Mouse (Mus musculus): ENCODE results near the gene H2-Aa.

Gene H2-Aa

DNA sequence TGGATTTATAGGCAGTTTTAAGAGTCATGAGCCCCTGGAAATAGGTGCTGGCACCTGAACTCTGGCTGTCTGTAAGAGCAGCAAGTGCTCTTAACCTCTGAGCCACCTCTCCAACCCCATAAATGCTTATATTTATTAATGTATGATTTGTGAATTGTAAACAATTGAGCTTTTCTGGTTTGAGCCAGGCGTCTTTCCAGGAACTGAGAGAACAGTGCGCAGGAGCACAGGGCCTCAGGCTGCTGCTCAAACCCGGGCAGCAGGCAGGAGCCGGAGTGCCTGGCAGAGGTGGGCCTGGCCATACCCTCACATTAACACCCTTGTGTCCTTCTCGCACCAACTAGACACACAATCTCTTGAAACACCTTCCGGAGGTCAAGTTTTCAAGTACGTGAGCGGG is 12.4 kb upstream of the H2-Aa start:
- in situ Hi-C loops (cut with MboI, MseI), result no loop called here

DNA sequence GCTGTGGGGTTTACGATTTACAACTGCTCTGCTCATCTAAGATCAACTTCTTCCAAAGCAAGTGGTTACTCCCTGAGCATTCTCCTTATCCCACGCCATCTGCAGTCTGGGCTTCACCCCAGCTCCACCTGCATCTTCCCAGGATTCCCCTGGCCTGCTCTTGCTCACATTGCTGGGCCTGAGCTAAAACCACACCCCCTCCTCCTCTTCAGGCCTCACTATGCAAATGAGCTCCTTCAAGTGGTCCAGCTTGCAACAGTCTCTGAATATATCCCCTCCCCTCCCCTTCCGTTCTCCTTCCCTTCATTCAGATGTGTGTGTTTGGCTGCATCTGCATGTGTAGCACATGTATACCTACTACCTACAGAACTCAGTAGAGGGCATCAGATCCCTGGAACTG is 11.7 kb upstream of the H2-Aa start:
- in situ Hi-C loops (cut with MboI, MseI), result no loop called here

DNA sequence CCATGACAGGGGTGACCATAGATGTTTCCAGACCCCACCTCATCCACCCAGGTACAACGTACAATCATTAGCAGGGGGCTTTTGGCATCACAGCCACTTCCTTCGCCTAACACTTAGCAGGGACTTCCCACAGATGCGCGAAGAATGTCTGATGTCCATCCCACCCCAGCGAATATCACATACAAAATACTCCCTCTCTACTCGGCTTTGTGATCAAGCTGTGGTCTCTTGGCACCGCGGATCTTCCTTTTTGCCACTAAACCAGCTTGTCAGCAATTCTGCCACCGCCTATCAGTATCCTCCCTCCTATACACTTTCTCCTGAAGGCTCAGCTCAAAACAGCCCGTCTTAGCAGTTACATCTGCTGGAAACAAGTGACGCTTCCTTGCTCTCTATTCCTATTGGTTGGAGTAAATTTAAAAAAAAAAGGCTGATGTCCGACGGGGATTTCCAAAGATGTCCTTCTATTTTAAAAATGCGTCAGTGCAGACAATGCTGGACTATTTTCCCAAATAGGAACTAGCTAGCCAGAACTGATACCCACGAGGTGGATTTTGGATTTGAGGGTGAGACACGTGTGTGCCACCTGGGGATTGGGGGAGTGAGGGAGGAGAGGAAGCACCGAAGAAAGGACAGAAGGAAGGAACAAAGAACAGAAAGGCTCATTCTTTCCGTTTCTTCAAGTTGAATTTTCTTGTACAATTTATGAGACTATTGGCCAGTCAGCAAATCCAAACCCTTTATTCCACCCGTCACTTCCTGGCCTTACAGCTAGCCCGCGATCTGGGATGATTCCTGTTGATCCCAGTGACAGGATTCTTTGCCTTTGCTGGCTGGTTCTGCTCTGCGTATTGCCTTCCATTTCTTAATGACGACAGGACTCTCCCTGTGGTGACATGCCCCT is 8.5 kb upstream of the H2-Aa start:
- in situ Hi-C loops (cut with MboI, MseI), result no loop called here

DNA sequence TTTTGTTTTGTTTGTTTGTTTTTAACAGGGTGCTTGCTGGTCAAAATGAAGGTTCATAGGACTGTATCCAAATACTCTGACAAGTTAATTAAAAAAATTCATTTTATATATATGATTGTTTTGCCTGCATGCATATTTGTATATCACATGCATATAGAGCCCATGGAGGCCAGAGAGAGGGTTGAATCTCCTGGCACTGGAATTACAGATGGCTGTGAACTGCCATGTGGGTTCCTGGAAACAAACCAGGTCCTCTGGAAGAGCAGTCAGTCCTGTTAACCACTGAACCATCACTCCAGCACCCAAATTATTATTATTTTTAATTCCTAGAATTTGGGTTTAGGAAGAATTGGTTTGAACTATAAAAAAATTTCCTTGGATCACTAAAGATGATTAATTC is 7.7 kb upstream of the H2-Aa start:
- in situ Hi-C loops (cut with MboI, MseI), result no loop called here

DNA sequence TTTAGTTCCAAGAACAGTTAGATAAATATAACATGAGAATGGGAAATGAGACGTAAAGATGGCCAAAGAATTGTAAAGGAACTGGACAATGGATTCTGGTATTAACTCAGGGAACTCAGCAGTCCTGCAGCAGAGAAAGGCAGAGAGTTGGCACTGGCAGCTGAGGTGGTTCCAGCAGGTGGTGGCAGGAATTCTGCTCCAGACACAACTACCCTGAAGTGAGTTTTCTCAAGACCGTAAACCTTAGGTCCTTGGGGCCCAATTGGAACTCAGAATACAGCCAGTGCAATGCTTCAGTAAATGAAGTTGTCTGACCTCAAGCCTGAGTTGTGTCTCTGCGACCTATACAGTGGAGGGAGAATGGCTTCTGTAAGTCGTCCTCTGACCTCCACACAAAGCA is 6.6 kb upstream of the H2-Aa start:
- in situ Hi-C loops (cut with MboI, MseI), result no loop called here

DNA sequence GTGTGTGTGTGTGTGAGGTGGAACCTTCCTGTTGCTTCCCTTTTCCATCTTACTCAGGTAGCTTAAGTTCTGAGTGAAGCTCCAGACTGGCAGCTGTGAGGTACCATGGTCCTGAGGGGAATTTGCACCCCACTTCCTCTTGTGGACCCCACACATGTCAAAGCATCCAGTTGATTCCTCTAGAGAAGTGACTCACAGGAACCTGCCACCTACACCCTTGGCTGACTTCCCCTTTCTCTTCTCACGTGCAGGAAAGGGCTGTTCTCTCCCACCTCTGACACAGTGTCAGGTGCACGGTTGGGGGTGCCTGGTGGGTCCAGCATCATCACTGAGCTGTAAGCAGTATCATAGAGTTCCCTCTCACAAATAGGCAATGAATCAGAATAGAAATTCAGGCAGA is 5.9 kb upstream of the H2-Aa start:
- in situ Hi-C loops (cut with MboI, MseI), result no loop called here

DNA sequence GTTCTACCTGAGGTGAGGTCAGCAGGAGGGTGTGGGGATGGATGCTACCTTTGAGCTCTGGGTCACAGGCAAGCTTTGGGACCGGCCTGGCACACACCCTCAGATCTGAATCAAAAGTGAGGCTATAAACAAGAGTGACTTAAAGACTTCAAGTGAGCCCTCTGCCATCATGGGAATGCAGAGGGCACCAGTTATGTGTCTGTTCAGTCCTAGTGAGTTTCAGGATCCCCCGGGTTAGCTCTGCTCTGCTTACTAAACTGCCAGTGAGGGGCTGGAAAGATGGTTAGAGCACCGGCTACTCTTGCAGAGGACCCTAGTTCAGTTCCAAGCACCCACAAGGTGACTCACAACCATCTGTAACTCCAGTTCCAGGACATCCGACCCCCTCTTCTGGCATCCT is 4.9 kb upstream of the H2-Aa start:
- in situ Hi-C loops (cut with MboI, MseI), result no loop called here

DNA sequence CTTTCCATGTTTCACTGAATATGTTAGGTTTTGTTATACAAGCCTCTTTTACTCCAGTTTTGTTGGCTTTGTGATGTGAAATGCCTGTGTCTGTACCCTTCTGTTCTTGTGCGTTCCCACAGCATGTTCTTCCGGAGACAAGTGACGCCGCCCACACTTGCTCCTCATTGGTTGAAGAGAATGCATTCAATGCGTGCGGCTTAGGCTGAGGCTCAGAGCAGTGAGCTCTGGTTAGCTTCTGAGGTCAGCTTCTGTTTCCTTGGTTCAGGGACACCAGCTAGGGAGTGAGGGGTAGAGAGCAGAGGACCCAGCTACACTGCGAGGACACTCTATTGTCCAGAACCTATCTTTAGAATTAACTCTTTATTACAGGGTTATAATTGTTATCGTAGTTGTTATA is 4.0 kb upstream of the H2-Aa start:
- in situ Hi-C loops (cut with MboI, MseI), result no loop called here

DNA sequence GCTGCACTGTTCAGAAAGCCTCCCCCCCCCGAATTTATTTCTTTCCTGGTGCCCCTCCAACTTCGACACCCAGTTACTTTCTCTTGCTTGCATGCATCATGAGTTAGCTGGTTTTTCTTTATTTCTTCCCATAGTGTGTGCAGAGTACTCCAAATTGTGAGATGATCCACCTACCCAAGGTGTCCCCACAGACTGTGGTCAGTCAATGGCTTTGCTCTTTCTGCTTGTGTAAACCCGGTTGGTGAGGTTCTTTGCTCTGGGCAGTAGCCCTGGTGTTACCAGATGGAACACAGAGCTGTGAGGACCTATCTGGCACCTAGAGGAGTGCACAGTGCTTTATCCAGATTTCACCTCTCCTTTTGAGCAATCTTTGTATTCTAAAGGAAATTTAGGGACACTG is 508 bp upstream of the H2-Aa start:
- in situ Hi-C loops (cut with MboI, MseI), result no loop called here

DNA sequence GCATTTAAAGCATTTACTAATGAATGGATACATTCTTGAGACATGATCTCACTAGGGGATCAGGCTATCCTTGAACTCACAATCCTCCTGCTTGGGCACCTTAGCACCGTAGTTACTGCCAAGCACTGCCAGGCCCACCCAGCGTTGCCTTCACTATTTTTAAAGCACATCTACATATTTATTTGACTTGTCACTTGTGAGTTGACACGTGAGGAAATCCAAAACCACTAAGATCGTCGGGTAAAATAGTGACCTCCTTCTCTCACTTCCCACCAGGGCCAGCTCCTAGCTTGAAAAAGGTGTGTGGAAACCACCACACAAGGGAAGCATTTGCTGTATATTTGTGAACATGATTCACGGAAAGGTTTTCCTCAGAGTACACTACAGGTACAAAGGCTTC is 624 bp downstream of the H2-Aa start:
- in situ Hi-C loops (cut with MboI, MseI), result no loop called here

DNA sequence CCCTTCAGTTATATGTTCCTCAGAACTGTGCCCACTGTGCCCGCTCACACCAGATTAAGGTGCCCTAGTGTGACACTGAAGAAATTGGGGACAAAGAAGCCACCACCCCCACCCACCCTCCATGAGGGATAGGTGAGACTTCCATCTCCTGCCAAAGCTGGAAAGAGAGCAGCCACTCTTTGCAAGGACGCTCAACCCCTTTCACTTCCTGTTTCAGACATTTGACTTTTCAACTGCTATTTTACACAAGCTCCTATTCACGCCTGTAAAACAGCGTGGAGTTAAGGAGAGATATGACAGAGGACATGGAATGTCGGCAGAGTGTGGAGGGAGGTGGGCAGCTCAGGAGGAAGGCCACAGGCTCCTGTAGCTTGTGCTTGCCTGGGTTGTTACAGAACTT is 1.1 kb downstream of the H2-Aa start:
- in situ Hi-C loops (cut with MboI, MseI), result no loop called here

DNA sequence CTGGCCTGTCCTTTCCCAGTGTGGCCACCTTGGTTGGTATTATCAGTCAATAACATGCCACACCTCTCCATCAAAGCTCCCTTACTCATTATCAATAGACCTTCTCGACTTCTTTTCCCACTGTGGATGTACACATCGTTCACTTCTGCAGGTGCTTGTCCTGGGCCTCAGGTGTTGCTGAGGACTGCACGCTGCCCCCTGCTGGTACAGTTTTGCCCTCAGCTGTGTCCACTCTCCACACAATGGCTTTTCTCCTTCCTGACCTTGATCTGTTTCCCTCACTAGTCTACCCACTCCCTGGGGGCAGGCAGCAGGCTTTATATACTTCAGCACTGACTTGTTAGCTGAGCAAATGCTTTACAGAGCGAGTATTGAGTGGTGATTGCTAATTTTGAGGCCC is 1.8 kb downstream of the H2-Aa start:
- in situ Hi-C loops (cut with MboI, MseI), result no loop called here

DNA sequence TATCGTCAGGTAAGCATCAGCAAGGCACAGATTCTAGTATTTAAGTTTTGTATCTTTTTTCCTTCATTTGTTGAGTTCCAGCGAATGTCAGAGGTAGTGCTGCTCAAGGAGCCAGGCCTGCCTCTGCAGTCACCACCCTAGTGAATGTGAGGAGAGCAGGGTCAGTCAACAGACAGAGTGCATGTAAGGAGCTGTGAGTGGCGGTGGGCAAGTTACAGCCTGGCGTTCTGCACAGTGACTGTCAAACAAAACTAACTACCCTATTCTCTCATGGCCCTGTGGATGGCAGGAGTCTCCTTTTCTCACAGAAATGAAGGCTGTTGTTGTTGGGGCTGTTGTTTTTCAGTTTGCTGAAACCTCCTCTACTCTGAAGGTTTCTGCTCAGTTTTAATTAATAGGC is 2.3 kb downstream of the H2-Aa start:
- in situ Hi-C loops (cut with MboI, MseI), result no loop called here

DNA sequence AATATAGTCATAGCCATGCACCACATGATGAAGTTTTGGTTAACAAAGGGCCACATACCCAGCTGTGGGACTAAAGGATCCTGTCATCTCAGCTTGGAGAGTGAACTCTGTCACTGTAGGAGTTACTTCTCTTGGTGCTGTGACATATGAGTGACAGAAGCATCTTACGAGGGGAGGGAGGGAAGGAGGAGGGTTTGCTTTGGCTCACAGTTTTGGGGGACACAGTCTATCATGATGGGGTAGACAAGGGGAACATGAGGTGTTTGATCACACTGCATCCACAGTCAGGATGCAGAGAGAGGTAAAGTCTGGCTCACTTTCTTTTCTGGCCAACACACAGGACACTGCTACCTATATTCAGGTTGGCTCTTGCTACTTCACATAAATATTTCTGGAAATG is 5.8 kb downstream of the H2-Aa start:
- in situ Hi-C loops (cut with MboI, MseI), result no loop called here

DNA sequence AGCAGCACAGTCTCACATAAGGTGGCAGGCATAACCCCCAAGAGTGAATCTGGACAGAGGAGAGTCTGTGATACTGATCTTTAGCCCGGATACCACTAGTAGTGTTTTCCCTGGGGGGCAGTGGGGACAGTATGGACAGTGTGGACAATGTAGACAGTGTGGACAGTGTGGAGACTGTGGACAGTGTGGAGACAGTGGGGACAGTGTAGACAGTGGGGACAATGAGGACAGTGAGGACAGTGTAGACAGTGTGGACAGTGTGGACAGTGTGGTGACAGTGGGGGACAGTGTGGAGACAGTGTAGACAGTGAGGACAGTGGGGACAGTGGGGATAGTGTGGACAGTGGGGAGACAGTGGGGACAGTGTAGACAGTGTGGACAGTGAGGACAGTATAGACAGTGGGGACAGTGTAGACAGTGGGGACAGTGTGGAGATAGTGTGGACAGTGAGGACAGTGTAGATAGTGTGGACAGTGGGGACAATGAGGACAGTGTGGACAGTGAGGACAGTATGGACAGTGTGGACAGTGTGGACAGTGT is 7.1 kb downstream of the H2-Aa start:
- in situ Hi-C loops (cut with MboI, MseI), result no loop called here

DNA sequence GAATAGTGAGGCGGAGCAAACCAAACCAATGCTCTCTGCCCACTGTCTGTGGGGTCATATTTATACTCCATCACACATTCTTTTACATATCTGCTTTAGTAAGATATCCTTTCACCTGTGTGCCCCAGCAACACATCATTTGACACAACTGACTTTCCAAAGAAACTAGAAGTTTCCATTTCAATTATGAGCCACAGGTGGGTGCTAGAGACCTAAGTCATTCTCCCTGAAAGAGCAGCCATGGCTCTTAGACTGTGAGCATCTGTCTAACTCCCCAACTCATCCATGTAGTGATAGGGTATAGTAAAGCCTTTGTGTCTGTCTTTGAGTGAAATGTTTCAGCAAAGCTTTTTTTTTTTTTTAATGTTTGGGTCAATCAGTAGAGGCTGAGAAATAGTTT is 15.5 kb downstream of the H2-Aa start:
- in situ Hi-C loops (cut with MboI, MseI), result no loop called here

DNA sequence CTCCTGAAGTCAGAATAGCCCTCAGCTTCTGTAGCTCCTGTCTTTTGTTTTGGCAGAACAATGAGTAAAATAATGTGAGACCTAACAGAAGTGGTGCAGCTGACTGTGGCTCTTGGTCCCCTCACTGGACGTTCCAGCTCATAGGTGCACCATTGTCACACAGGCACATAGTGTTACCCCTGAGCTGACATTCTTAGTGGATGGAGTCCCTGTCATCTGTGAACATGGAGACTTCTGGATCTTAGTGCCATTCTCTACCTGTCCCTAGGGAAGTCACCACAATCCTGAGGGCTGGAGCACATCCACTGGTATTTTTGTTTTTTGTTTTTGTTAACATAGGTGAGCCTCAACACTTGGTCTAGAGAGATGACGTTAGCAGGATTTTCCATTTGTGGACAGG is 16.7 kb downstream of the H2-Aa start:
- in situ Hi-C loops (cut with MboI, MseI), result no loop called here

DNA sequence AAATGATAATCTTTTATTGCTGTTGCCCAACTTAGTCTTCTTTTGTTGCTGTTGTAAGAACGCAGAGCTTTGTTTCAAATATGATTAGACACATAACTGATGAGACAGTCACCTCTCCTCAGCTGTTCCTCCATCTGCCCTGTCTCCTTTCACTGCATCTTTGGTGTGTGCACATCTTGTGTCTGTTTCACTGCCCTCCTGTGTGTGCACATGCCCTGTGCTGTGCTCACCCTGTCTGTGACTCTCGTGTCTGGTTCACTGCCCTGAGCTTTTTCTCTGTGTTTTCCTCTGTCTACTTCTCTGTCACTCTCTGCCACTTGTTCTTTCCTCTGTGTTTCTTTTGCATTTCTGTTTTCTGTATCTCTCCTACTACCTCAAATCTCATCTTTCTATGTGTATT is 17.4 kb downstream of the H2-Aa start:
- in situ Hi-C loops (cut with MboI, MseI), result no loop called here

DNA sequence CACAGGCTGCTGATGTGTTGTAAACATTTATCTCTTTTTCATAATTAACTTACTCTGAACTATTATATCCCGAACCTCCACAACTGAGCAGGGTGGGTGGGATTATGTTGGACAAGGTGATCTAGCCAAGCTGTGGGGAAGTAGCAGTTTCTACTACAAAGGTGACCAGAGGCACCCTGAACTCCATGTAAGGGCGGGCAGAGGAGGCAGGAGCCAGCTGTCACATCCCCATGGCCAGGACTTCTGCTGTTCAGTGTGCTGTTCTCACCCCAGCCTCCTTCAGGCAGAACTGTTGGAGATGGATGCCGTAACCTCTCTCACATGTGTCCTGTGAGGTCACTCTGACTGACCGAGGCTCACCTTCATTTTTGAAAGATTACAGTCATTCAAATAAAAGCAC is 17.8 kb downstream of the H2-Aa start:
- in situ Hi-C loops (cut with MboI, MseI), result loop anchor here (5.0 kb wide), 1 partner anchor 42 kb away; no protein-coding TSS in a partner anchor

DNA sequence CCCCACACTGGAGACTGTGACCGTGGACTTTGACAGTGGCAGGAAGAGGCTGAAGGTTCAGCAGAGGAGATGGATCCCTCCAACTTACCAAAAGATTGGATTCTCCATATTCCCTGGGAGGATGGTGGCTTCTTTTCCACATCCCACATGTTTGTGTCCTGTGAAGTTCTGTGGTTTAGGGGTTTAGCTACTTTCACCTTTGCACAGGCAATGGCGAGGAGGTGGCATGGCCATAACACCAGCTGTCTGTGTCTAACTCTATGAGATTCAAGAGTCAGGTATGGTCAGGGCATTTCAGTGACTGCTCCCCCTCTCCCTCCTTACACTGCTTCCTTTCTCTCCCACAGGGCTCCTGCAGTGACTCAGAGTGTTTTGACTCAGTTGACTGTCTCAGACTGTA is 18.9 kb downstream of the H2-Aa start:
- in situ Hi-C loops (cut with MboI, MseI), result loop anchor here (5.0 kb wide), 1 partner anchor 44 kb away; no protein-coding TSS in a partner anchor

DNA sequence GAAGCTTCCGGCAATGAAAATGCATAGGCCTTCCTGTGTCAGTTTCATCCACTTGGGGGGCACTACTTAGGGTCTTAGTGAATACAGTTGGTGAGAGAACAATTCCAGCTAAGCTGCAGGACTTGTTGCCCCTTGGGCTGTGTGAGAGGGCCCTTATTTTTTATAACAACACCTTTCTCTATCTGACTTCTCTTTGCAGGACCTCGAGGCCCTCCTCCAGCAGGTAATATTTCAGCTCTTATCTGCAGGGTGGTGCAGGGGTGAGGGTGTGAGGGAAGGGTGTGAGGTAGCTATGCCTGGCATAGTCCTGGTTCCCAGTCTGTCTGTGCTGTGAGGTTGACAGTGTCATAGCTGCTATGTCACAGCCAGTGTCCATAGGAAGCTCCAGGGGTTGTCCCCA is 19.4 kb downstream of the H2-Aa start:
- in situ Hi-C loops (cut with MboI, MseI), result loop anchor here (5.0 kb wide), 1 partner anchor 44 kb away; no protein-coding TSS in a partner anchor

DNA sequence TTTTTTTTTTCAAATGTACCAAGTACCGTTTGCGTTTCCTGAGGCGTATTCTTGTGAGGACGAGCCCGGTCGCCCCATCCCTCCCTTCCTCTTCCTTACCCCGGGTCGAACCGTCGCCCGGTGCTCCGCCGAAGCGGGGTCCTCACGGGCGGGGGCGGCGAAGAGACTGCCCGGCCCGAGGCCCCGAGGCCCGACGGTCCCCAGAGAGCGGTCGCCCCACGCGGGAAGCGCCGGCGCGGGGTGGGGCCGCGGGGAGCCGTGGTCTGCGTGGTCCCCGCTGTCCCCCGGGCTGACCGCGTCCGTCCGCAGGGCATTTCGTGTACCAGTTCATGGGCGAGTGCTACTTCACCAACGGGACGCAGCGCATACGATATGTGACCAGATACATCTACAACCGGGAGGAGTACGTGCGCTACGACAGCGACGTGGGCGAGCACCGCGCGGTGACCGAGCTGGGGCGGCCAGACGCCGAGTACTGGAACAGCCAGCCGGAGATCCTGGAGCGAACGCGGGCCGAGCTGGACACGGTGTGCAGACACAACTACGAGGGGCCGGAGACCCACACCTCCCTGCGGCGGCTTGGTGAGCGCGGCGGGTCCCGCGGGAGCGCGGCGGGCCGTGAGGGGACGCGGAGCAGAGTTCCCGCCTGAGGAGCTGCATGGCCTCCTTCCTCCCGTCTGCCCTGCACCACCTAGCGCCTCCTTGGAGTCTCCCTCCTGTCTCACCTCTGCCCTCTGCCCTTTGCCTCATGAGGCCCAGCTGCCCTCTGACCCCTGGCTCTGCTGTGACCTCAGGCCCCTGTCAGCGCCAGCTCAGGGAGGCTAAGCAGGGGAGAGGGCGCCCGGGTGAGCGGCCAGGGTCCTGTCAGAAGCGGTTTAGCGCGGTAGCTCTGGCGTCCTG is 22.9 kb downstream of the H2-Aa start:
- in situ Hi-C loops (cut with MboI, MseI), result loop anchor here (5.0 kb wide), 1 partner anchor 48 kb away; no protein-coding TSS in a partner anchor
